Mouse (Mus musculus): ENCODE data around the gene Noct. TPM values are rescaled to one million over a fixed set of nuclear protein-coding genes. Genes with fewer than 3 reads are reported as not detected.

Noct gene
- polyA plus RNA-seq, 1 experiment from 2014 or later = 6.3 TPM

DNA sequence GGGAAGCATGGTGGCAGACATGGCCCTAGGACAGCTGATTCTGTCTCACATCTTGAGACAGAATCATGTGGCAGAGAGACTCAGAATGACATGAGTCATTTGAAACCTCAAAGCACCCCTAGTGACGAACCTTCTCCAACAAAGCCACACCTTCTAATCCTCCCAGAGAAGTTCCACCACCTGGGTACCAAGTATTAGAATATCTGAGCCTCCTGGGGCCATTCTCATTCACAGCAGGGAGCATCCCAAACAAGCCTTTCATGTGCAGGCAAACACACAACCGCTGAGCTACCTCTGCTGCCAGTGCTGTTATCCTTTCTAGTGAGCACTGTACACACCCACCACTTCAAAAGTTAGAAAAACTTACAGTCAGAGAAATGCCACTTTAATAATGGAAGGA lies 70.0 kb downstream of the Noct start:
- no peak overlapping the region for H3K4me2 ChIP-seq (ENCODE audit: low read depth, low read length)

DNA sequence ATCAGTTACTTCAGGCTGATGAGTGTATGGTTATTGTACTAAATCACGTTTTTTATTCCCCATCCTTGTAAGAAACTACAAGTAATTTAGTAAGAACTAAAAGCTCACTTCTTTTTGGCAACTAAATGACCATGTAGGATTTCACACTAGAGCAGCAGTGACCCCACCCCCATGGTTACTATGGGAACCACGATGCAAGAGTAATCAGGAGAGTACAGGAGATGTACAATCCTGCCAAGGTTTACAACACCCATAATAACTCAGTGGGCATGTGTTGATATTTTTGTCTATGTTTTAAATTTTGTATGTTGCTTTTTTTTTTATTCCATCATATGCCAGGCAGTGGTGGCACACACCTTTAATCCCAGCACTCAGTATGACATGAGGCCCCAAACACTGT lies 71.0 kb downstream of the Noct start:
- Histone ChIP-seq H3K4me3 (replicated peaks; ENCODE audit: low read length) (no peak overlapping the region), H3K4me1 (ENCODE audit: control insufficient read depth, insufficient read depth, low read length) (no peaks in the 10 kb centered on the region), H3K27ac (ENCODE audit: low read length) (no peak overlapping the region), H3K27me3 (ENCODE audit: control insufficient read depth, insufficient read depth, low read length) (no peaks in the 10 kb centered on the region), H3K9me3 (replicated peaks; ENCODE audit: control insufficient read depth, low read length) (no peaks in the 10 kb centered on the region), H3K9ac (ENCODE audit: low read length) (no peak overlapping the region), H3K36me3 (ENCODE audit: control insufficient read depth, insufficient read depth, low read length) (no peaks in the 10 kb centered on the region), H3K4me2 (ENCODE audit: low read depth, low read length) (no peak overlapping the region)
- ATAC-seq (ENCODE audit: insufficient read depth, low FRiP score) = no peak
- 70% methylated on average over 2 of the region's 2 CpGs for WGBS

More for the DNA sequence above, 70.0 kb downstream of the Noct start:
- no peaks in the 10 kb centered on the region for H3K9me3 ChIP-seq (replicated peaks; ENCODE audit: control insufficient read depth, low read length)
- H3K4me1 ChIP-seq (ENCODE audit: control insufficient read depth, insufficient read depth, low read length) = no peaks in the 10 kb centered on the region
- no peak for ATAC-seq (ENCODE audit: insufficient read depth, low FRiP score)
- no peaks in the 10 kb centered on the region for H3K36me3 ChIP-seq (ENCODE audit: control insufficient read depth, insufficient read depth, low read length)
- no peak overlapping the region for H3K9ac ChIP-seq (ENCODE audit: low read length)
- no peak overlapping the region for H3K4me3 ChIP-seq (replicated peaks; ENCODE audit: low read length)
- WGBS = 69% methylated on average over 2 of the region's 2 CpGs
- H3K27me3 ChIP-seq (ENCODE audit: control insufficient read depth, insufficient read depth, low read length) = no peaks in the 10 kb centered on the region
- H3K27ac ChIP-seq (ENCODE audit: low read length) = no peak overlapping the region

DNA sequence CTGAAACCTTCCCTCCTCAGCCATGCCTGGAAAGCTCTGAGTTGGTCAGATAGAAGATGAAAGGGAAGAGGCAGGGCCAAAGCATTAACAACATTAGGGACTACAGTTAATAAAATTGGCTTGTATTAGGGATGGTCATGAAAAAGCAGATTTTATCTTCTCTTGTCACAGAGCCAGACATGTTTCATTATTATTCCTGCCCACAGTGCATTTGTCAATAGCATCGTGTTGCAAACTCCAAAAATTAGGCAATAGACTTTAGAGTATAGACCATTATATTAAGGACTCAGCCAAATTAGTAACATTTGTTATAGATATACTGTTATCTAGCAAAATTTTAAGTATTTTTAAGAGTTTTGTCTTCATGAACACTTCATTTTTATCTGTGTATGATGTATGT lies 72.5 kb downstream of the Noct start:
- no peak overlapping the region for H3K27ac ChIP-seq (ENCODE audit: low read length)
- no peak overlapping the region for H3K4me3 ChIP-seq (replicated peaks; ENCODE audit: low read length)
- H3K36me3 ChIP-seq (ENCODE audit: control insufficient read depth, insufficient read depth, low read length) = no peaks in the 10 kb centered on the region
- H3K9me3 ChIP-seq (replicated peaks; ENCODE audit: control insufficient read depth, low read length) = no peaks in the 10 kb centered on the region
- H3K4me1 ChIP-seq (ENCODE audit: control insufficient read depth, insufficient read depth, low read length) = no peaks in the 10 kb centered on the region
- H3K9ac ChIP-seq (ENCODE audit: low read length) = no peak overlapping the region
- WGBS = 69% methylated on average over 1 of the region's 1 CpGs
- no peaks in the 10 kb centered on the region for H3K27me3 ChIP-seq (ENCODE audit: control insufficient read depth, insufficient read depth, low read length)
- H3K4me2 ChIP-seq (ENCODE audit: low read depth, low read length) = no peak overlapping the region
- ATAC-seq (ENCODE audit: insufficient read depth, low FRiP score) = no peak

Small RNA genes within 50 kb of the gene (microRNA-seq; reads per million reads assigned to microRNA genes)
- gene Gm24282 = not detected

Other genes with a start within 250 kb of the Noct start
- gene Elf2, start 116.2 kb downstream of the Noct start, polyA plus RNA-seq (2015; fragmentation: Nextera tagmentation; extraction: Ambion mirVana) = 58.2 and 58.7 TPM in 2 replicates
- 4.2 and 4.5 TPM in 2 replicates for gene Mgarp, start 172.3 kb downstream of the Noct start, polyA plus RNA-seq (2015; fragmentation: Nextera tagmentation; extraction: Ambion mirVana)
- gene Ndufc1, start 184.5 kb downstream of the Noct start, polyA plus RNA-seq (2015; fragmentation: Nextera tagmentation; extraction: Ambion mirVana) = 640 and 740 TPM in 2 replicates
- gene Naa15, start 190.7 kb downstream of the Noct start, polyA plus RNA-seq (2015; fragmentation: Nextera tagmentation; extraction: Ambion mirVana) = 25.3 and 28.9 TPM in 2 replicates